ENCODE assay signal across 34 mouse cellular contexts in the genomic region with DNA sequence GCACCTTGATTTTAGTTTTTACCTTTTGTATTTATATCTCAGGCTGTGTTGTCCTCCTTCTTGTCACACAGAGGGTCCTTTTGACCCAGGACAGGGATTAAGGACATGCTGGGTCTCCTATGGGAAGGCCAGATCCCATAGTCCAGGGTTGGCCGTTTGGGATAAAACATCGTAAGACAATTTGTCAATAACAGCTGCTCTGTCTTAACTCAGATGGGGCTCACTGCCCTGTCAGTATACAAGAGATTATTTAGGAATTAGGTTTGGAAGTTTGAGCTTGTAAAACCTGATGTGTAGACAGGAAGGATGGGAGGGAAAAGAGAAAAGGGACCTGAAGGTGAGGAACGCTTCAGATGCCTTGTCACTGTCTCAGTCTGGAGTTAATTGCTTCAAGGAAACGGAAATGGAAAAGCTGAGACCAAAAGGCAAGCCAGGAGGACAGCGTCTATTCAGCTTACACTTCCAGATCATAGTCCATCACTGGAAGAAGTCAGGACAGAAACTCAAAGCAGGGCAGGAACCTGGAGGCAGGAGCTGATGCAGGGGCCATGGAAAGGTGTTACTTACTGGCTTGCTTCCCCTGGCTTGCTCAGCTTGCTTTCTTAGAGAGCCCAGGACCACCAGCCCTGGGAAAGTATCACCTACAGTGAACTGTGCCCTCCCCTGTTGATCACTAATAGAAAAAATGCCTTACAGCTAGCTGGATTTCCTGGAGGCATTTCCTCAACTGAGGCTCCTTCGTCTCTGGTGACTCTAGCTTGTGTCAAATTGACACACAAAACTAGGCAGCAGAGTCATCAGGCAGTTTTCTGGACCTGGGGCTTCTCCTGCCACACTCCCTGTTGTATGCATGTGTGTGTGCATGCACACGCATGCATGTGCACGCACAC.
"Had no signal": no experiment of that assay in that cellular context is flagged by ENCODE, and none has a peak within 500 bp of the region (broad histone marks: within the 10 kb centered on the region; RNA-seq: fewer than 3 reads in every experiment).

No protein-coding gene starts in this region.

- H3K36me3 ChIP-seq: heart, embryonic 10.5 days; heart, embryonic 12.5 days; heart, embryonic 13.5 days; heart, embryonic 15.5 days; hindbrain, embryonic 10.5 days; hindbrain, embryonic 12.5 days; hindbrain, embryonic 13.5 days; hindbrain, embryonic 15.5 days; intestine, embryonic 15.5 days; kidney, embryonic 15.5 days had no signal

- H3K4me3 ChIP-seq: heart, embryonic 10.5 days; heart, embryonic 12.5 days; heart, embryonic 13.5 days; heart, embryonic 15.5 days; hindbrain, embryonic 10.5 days; hindbrain, embryonic 12.5 days; hindbrain, embryonic 13.5 days; hindbrain, embryonic 15.5 days; intestine, embryonic 15.5 days; kidney, embryonic 15.5 days; layer of hippocampus, adult 2 months; left cerebral cortex, adult 2 months had no signal

- ATAC-seq: hindbrain, embryonic 16.5 days; hindbrain, postnatal 0 days; inflammation-experienced regulatory T-cells, adult 6 months; intestine, embryonic 15.5 days had no signal

- H3K4me2 ChIP-seq: heart, embryonic 11.5 days; heart, embryonic 12.5 days; heart, embryonic 13.5 days; heart, embryonic 15.5 days; hindbrain, embryonic 12.5 days; hindbrain, embryonic 13.5 days; hindbrain, embryonic 14.5 days; hindbrain, embryonic 15.5 days; intestine, embryonic 15.5 days; kidney, embryonic 15.5 days had no signal

- H3K9ac ChIP-seq: heart, embryonic 12.5 days; heart, embryonic 13.5 days; heart, embryonic 15.5 days; hindbrain, embryonic 12.5 days; hindbrain, embryonic 13.5 days; hindbrain, embryonic 14.5 days; hindbrain, embryonic 15.5 days; intestine, embryonic 15.5 days; kidney, embryonic 15.5 days had no signal

- H3K27ac ChIP-seq: heart, embryonic 10.5 days; heart, embryonic 13.5 days; heart, embryonic 15.5 days; hindbrain, embryonic 10.5 days; hindbrain, embryonic 12.5 days; hindbrain, embryonic 13.5 days; hindbrain, embryonic 14.5 days; hindbrain, embryonic 15.5 days; hindbrain, postnatal 0 days; intestine, embryonic 15.5 days; kidney, embryonic 15.5 days; kidney, postnatal 0 days; layer of hippocampus, adult 2 months; left cerebral cortex, adult 2 months had no signal

- H3K27me3 ChIP-seq: heart, embryonic 12.5 days; heart, embryonic 13.5 days; heart, embryonic 15.5 days; hindbrain, embryonic 12.5 days; hindbrain, embryonic 13.5 days; hindbrain, embryonic 15.5 days; intestine, embryonic 15.5 days; kidney, embryonic 15.5 days had no signal

- DNase-seq: heart, postnatal 10 days; heart, postnatal 14 days; heart, postnatal 36 days; heart, postnatal 4 days; kidney, adult 11 months; kidney, adult 18-20 months; kidney, adult 2 months; kidney, adult 8-10 months; kidney, adult 9 months; kidney, postnatal 10 days; kidney, postnatal 14 days; kidney, postnatal 25 days; kidney, postnatal 36 days; kidney, postnatal 4 days; layer of hippocampus, adult 9-11 months; layer of hippocampus, postnatal 36 days had no signal

- H3K4me1 ChIP-seq: heart, embryonic 12.5 days; heart, embryonic 15.5 days; hindbrain, embryonic 10.5 days; hindbrain, embryonic 12.5 days; hindbrain, embryonic 13.5 days; hindbrain, embryonic 15.5 days; intestine, embryonic 15.5 days; kidney, embryonic 15.5 days had no signal

- H3K9me3 ChIP-seq: heart, embryonic 10.5 days; heart, embryonic 12.5 days; heart, embryonic 13.5 days; heart, embryonic 15.5 days; hindbrain, embryonic 10.5 days; hindbrain, embryonic 12.5 days; hindbrain, embryonic 13.5 days; hindbrain, embryonic 15.5 days; intestine, embryonic 15.5 days; kidney, embryonic 15.5 days had no signal
